Mouse (Mus musculus) liver, embryonic 13.5 days (tissue): ENCODE data around the gene Homer3. TPM values are rescaled to one million over a fixed set of nuclear protein-coding genes. Genes with fewer than 3 reads are reported as not detected.

Source experiments
- ATAC-seq: fragments of 200-750 bp; cut with Nextera tagmentation; 2 replicates; pipeline ENCODE4 v1.8.0; 2017; ENCODE audit warnings: low read depth, mild to moderate bottlenecking, moderate number of reproducible peaks, moderate library complexity
- DNase-seq: peaks from one replicate; pipeline ENCODE4 v3.0.0; 2022
- H3K27ac ChIP-seq: fragments of 300-500 bp; sonication (generic); 2 replicates; pipeline ENCODE4 v1.5.1; 2015; ENCODE audit warnings: moderate library complexity, mild to moderate bottlenecking, inconsistent platforms
- H3K27me3 ChIP-seq: fragments of 300-500 bp; sonication (generic); 2 replicates; pipeline ENCODE4 v1.6.1; 2015; ENCODE audit warnings: mild to moderate bottlenecking, inconsistent platforms
- H3K36me3 ChIP-seq: fragments of 300-500 bp; sonication (generic); 2 replicates; pipeline ENCODE4 v1.6.1; 2015; ENCODE audit warnings: mild to moderate bottlenecking, inconsistent platforms
- H3K4me1 ChIP-seq: fragments of 300-500 bp; sonication (generic); replicated peaks from 2 replicates; pipeline ENCODE4 v1.6.1; 2015; ENCODE audit warnings: inconsistent platforms
- H3K4me2 ChIP-seq: fragments of 300-500 bp; sonication (generic); 2 replicates; pipeline ENCODE4 v1.6.1; 2015; ENCODE audit warnings: inconsistent platforms, mild to moderate bottlenecking, moderate library complexity
- H3K4me3 ChIP-seq: fragments of 300-500 bp; sonication (generic); replicated peaks from 2 replicates; pipeline ENCODE4 v1.5.1; 2015; ENCODE audit warnings: mild to moderate bottlenecking, inconsistent platforms
- H3K9ac ChIP-seq: fragments of 300-500 bp; sonication (generic); 2 replicates; pipeline ENCODE4 v1.6.1; 2015; ENCODE audit warnings: mild to moderate bottlenecking, inconsistent platforms
- H3K9me3 ChIP-seq: fragments of 300-500 bp; sonication (generic); replicated peaks from 2 replicates; pipeline ENCODE4 v1.6.1; 2016; ENCODE audit warnings: inconsistent platforms
- WGBS: fragments of 180-500 bp; shearing (Covaris S2); methylation state at CpG from one replicate; pipeline ENCODE4 v1.1.7; 2015; ENCODE audit not compliant: insufficient replicate concordance; 5-methylcytosine and 5-hydroxymethylcytosine counted together
- polyA plus RNA-seq: library from polyadenylated mRNA; unstranded; fragments of >200 nt; fragmentation: Nextera tagmentation; extraction: Ambion mirVana; gene quantifications from 2 replicates; pipeline ENCODE4 v1.2.1, GENCODE M21; 2015

The Homer3 gene
- 8.6 and 9.4 TPM in 2 replicates for polyA plus RNA-seq

- peak within 1 kb of the TSS; percentile 97 for H3K4me2 ChIP-seq
- ATAC-seq (peak; percentile 84), DNase-seq (peak; percentile 74)
- peak within 1 kb of the TSS; percentile 72 for H3K4me3 ChIP-seq
- peaks cover 7% of the 10 kb centered on the region; the same call in 1 of the 2 replicates for H3K9me3 ChIP-seq
- H3K4me1 ChIP-seq = peaks cover 50% of the 10 kb centered on the region
- WGBS = 1% methylated on average over 35 of the region's 36 CpGs
- H3K27me3 ChIP-seq = peaks cover 10% of the 10 kb centered on the region; the same call in 1 of the 2 replicates
- H3K9ac ChIP-seq = peak within 1 kb of the TSS; percentile 84
- peak within 1 kb of the TSS; percentile 66 for H3K27ac ChIP-seq
- peaks cover 30% of the 10 kb centered on the region for H3K36me3 ChIP-seq
Measured at GRCm38 (mm10) chr8:70282603-70283135, at the start of gene Homer3. Gene Homer3 (plus strand): TSS chr8:70282827.

- no peaks in the 10 kb centered on the region for H3K9me3 ChIP-seq
- H3K27me3 ChIP-seq = no peaks in the 10 kb centered on the region
- H3K9ac ChIP-seq = peak overlapping the region; percentile 81
- H3K27ac ChIP-seq = peak overlapping the region; percentile 95
- peak overlapping the region; percentile 76 for H3K4me3 ChIP-seq
- DNase-seq (no peak), ATAC-seq (no peak)
- WGBS = 4% methylated on average over 13 of the region's 13 CpGs
- H3K4me1 ChIP-seq = peaks cover 56% of the 10 kb centered on the region
- H3K36me3 ChIP-seq = peaks cover 51% of the 10 kb centered on the region
- peak overlapping the region; percentile 96 for H3K4me2 ChIP-seq
Measured at GRCm38 (mm10) chr8:70233606-70234005, 49.0 kb upstream of the Homer3 start.

GRCm38 (mm10) chr8:70234080-70234780 lies 48.4 kb upstream of the Homer3 start, which contains the start of the genes Sugp2 and Armc6:
Gene Sugp2 (plus strand): TSS chr8:70234226.
Gene Armc6 (minus strand): TSS chr8:70234466.
- H3K27ac ChIP-seq = peak within 1 kb of the TSS; percentile 95
- peak within 1 kb of the TSS; percentile 88 for H3K9ac ChIP-seq
- H3K27me3 ChIP-seq = no peaks in the 10 kb centered on the region
- H3K4me1 ChIP-seq = peaks cover 61% of the 10 kb centered on the region
- H3K9me3 ChIP-seq = no peaks in the 10 kb centered on the region
- peak within 1 kb of the TSS; percentile 96 for H3K4me2 ChIP-seq
- DNase-seq (peak; percentile 97), ATAC-seq (peak; percentile 97)
- WGBS = under 1% methylated on average over 67 of the region's 67 CpGs
- H3K36me3 ChIP-seq = peaks cover 51% of the 10 kb centered on the region
- peak within 1 kb of the TSS; percentile 76 for H3K4me3 ChIP-seq

GRCm38 (mm10) chr8:70234781-70235128 lies 47.9 kb upstream of the Homer3 start:
- Histone ChIP-seq H3K4me2 (peak overlapping the region; percentile 96), H3K4me3 (peak overlapping the region; percentile 76), H3K9ac (peak overlapping the region; percentile 88), H3K9me3 (no peaks in the 10 kb centered on the region), H3K4me1 (peaks cover 61% of the 10 kb centered on the region), H3K27ac (peak overlapping the region; percentile 95), H3K36me3 (peaks cover 49% of the 10 kb centered on the region), H3K27me3 (no peaks in the 10 kb centered on the region)
- no peak for DNase-seq
- ATAC-seq = no peak
- 1% methylated on average over 15 of the region's 15 CpGs for WGBS

GRCm38 (mm10) chr8:70237842-70238241 lies 44.8 kb upstream of the Homer3 start:
- ATAC-seq = no peak
- Histone ChIP-seq H3K4me1 (peaks cover 51% of the 10 kb centered on the region), H3K36me3 (peaks cover 64% of the 10 kb centered on the region), H3K4me2 (no peak overlapping the region), H3K9ac (no peak overlapping the region), H3K4me3 (no peak overlapping the region), H3K9me3 (no peaks in the 10 kb centered on the region), H3K27ac (peak overlapping the region; percentile 4; the same call in 1 of the 2 replicates), H3K27me3 (no peaks in the 10 kb centered on the region)
- DNase-seq = no peak
- WGBS = 34% methylated on average over 2 of the region's 2 CpGs

- Histone ChIP-seq H3K4me1 (peaks cover 38% of the 10 kb centered on the region), H3K9me3 (no peaks in the 10 kb centered on the region), H3K27ac (no peak overlapping the region), H3K9ac (no peak overlapping the region), H3K36me3 (peaks cover 88% of the 10 kb centered on the region), H3K4me3 (no peak overlapping the region), H3K27me3 (no peaks in the 10 kb centered on the region), H3K4me2 (no peak overlapping the region)
- DNase-seq (no peak), ATAC-seq (no peak)
- 83% methylated on average over 5 of the region's 5 CpGs for WGBS
Measured at GRCm38 (mm10) chr8:70240642-70241041, 42.0 kb upstream of the Homer3 start.

- 83% methylated on average over 6 of the region's 6 CpGs for WGBS
- Histone ChIP-seq H3K4me1 (peaks cover 4% of the 10 kb centered on the region), H3K36me3 (peaks cover 93% of the 10 kb centered on the region), H3K9me3 (no peaks in the 10 kb centered on the region), H3K4me3 (no peak overlapping the region), H3K27ac (no peak overlapping the region), H3K9ac (no peak overlapping the region), H3K4me2 (no peak overlapping the region), H3K27me3 (no peaks in the 10 kb centered on the region)
- DNase-seq = no peak
- ATAC-seq = no peak
Measured at GRCm38 (mm10) chr8:70246622-70247021, 36.0 kb upstream of the Homer3 start.

- no peak overlapping the region for H3K9ac ChIP-seq
- peaks cover 93% of the 10 kb centered on the region for H3K36me3 ChIP-seq
- no peak for DNase-seq
- H3K4me2 ChIP-seq = no peak overlapping the region
- H3K4me1 ChIP-seq = peaks cover 4% of the 10 kb centered on the region
- no peak overlapping the region for H3K4me3 ChIP-seq
- ATAC-seq = no peak
- WGBS = 87% methylated on average over 3 of the region's 3 CpGs
- no peak overlapping the region for H3K27ac ChIP-seq
- no peaks in the 10 kb centered on the region for H3K9me3 ChIP-seq
- H3K27me3 ChIP-seq = no peaks in the 10 kb centered on the region
Measured at GRCm38 (mm10) chr8:70247841-70248240, 34.8 kb upstream of the Homer3 start.

- WGBS = 83% methylated on average over 1 of the region's 1 CpGs
- peaks cover 99% of the 10 kb centered on the region for H3K36me3 ChIP-seq
Measured at GRCm38 (mm10) chr8:70254628-70255027, 28.0 kb upstream of the Homer3 start.

GRCm38 (mm10) chr8:70257456-70257855 lies 25.2 kb upstream of the Homer3 start:
- ATAC-seq (no peak), DNase-seq (no peak)
- Histone ChIP-seq H3K4me3 (no peak overlapping the region), H3K9ac (no peak overlapping the region), H3K36me3 (peaks cover 99% of the 10 kb centered on the region), H3K9me3 (no peaks in the 10 kb centered on the region), H3K4me2 (no peak overlapping the region), H3K27ac (no peak overlapping the region), H3K4me1 (peaks cover 34% of the 10 kb centered on the region), H3K27me3 (no peaks in the 10 kb centered on the region)
- WGBS = 76% methylated on average over 3 of the region's 3 CpGs

More at GRCm38 (mm10) chr8:70254628-70255027, 28.0 kb upstream of the Homer3 start:
- Histone ChIP-seq H3K27ac (no peak overlapping the region), H3K4me1 (peaks cover 16% of the 10 kb centered on the region), H3K9me3 (no peaks in the 10 kb centered on the region), H3K9ac (no peak overlapping the region), H3K4me3 (no peak overlapping the region), H3K4me2 (no peak overlapping the region), H3K27me3 (no peaks in the 10 kb centered on the region)
- ATAC-seq = no peak
- DNase-seq = no peak

GRCm38 (mm10) chr8:70258600-70258999 lies 24.0 kb upstream of the Homer3 start:
- Histone ChIP-seq H3K9me3 (no peaks in the 10 kb centered on the region), H3K36me3 (peaks cover 99% of the 10 kb centered on the region), H3K4me3 (no peak overlapping the region), H3K4me2 (no peak overlapping the region), H3K27ac (peak overlapping the region; percentile 44), H3K9ac (0 out of 2 replicates have a peak overlapping the region, but pooled peaks have one; percentile 41), H3K4me1 (peaks cover 34% of the 10 kb centered on the region), H3K27me3 (no peaks in the 10 kb centered on the region)
- WGBS = 65% methylated on average over 5 of the region's 5 CpGs
- ATAC-seq (peak; percentile 54), DNase-seq (no peak)
